Mouse (Mus musculus) ES-CJ7 (cell line): ENCODE measurements around the gene Klrb1b.
"Not testable (repeated sequence)": the region's sequence is repeated elsewhere in the genome, so short reads cannot be mapped to it uniquely, and the experiment has no call there.

Experiments
- DNase-seq: peaks from one replicate; pipeline ENCODE4 v3.0.0; 2011; ENCODE audit warnings: low read depth, low spot score

Klrb1b gene

GRCm38 (mm10) chr6:128841327-128842089 lies 15.4 kb upstream of the Klrb1b start:
- no peak for DNase-seq

- DNase-seq, result not testable (repeated sequence)
These were observed 14.5 kb upstream of the Klrb1b start for GRCm38 (mm10) chr6:128840669-128841068.

DNA sequence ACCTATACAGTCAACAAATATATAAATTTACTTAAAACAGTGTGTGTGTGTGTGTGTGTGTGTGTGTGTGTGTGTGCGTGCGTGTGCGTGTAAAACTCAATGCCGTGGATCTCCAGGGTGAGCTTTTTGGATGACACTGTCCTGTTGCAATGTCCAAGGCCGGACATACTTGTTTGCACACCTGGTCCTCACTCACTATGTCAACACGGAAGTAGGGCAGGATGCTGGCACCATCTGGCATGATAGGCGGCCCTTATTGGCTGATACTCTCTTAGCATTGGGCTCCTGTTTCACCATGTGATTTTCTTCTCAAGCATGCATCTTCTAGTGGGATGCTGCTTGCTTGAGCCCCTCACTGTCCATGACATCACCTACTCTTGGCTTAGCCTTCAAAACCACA lies 13.8 kb upstream of the Klrb1b start:
- DNase-seq, result peak; percentile 48

GRCm38 (mm10) chr6:128839266-128839771 lies 13.2 kb upstream of the Klrb1b start:
- peak; percentile 99 for DNase-seq

DNA sequence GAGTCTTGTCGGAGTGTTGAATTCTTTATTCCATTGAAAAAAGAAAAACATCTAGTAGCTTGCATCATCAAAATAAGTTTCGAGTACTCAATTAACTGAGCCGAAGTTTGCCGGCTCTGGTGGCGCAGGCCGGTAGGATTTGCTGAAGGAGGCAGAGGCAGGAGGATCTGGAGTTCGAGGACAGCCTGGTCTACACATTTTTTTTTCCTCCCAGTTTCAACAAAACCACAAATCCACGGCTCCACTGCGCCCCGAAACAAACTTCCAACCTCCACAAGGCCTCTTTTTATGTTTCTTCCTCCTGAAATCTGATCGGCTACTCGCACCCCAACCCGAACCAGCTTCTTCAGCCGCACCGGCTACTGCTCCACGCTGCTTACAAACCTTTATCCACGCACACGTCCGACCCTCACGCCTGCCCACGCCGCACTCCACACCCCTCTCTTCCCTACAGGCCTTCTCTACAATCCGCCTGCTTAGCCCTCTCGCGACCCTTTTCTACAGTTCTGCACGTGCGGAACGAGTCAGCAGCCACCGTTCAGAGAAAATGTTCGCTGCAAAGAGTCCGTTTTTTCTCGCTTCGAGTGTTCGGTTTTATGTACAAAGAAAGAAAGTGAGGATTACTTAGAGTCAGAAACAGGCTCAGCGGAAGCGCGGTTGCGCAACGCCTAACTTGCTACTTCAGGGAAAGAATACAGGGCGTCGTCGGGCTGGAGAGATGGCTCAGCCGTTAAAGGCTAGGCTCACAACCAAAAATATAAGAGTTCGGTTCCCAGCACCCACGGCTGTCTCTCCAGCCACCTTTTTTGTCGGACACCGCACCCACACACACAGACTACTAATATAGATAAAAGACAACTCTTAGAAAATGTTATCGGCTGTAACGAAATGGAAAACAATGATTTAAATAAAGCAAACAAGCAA lies 12.5 kb upstream of the Klrb1b start:
- peak; percentile 91 for DNase-seq

GRCm38 (mm10) chr6:128837454-128838341 lies 11.6 kb upstream of the Klrb1b start:
- DNase-seq, result peak; percentile 59

GRCm38 (mm10) chr6:128836955-128837334 lies 10.8 kb upstream of the Klrb1b start:
- DNase-seq, result no peak

- no peak for DNase-seq
These were observed 10.2 kb upstream of the Klrb1b start for GRCm38 (mm10) chr6:128836191-128836954.

GRCm38 (mm10) chr6:128835571-128835970 lies 9.4 kb upstream of the Klrb1b start:
- DNase-seq, result no peak

GRCm38 (mm10) chr6:128833046-128833445 lies 6.9 kb upstream of the Klrb1b start:
- DNase-seq, result no peak

DNA sequence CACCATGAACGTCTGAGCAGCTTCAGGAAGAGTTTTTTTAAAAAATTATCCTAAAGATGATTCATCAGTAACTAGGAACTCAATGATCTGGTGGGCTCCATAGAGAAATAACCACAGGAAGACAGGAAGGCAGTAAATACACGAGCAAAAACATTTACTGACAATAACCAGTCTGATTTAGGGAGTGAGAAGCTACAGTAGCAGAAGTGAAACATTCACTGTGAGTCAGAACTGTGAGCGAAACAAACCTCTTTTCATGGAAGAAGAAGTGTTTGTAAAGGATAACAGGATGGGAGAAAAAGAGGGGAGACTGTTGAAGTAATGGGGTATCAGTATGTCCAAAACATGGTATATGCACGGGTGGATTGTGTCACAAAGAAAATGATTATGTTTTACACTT lies 3.7 kb upstream of the Klrb1b start:
- no peak for DNase-seq

DNA sequence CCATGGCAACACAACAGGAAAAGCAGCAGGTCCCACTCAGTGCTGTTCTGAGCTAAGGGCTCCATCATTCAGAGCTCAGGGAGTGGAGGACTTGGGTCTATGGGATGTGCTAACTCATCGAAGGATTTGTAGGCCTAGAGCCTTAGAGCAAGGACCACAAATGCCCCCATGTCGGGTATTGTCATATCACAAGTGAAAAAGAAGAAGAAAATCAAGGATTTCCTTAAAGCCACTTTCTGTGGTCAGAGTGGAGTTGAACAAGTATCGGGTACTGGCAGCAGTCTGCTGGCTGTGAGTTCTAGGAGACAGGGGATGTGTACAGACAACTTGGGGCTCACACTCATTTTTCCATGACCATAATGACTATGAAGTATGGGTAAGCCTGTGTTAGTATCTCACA lies 650 bp upstream of the Klrb1b start:
- DNase-seq, result no peak

DNA sequence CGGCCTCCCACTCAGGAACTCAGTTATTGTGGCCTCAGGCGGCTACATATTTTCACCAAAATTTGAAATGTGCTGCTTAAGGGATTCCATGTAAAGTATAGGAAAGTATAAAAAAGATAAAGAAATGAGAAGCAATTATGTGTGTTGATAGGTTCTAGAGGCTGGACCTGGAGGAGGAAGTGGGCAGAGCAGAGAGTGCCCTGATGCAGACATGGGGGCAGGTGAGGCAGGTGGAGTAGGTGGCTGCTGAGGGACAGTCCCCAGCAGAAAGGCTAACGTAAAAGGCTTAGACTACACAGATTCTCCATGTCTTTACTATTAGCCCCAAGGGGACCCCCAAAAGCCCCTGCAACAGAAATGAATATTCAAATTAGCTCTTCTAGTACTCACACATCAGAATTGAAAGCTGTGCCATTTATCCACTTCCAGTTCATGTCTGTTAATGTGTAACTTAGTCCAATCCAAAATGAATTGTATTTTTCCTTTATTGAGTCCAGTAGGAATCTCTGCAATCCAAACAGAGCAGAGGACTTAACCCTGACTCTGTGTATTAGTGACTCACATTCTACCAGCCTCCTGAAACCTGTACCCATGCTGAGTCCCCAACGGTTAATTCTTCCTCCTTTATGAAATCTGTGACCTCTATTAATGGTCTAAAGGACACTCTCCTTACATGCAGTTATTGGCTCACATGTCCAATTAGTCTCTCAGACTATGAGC lies 7.9 kb downstream of the Klrb1b start:
- DNase-seq, result no peak

DNA sequence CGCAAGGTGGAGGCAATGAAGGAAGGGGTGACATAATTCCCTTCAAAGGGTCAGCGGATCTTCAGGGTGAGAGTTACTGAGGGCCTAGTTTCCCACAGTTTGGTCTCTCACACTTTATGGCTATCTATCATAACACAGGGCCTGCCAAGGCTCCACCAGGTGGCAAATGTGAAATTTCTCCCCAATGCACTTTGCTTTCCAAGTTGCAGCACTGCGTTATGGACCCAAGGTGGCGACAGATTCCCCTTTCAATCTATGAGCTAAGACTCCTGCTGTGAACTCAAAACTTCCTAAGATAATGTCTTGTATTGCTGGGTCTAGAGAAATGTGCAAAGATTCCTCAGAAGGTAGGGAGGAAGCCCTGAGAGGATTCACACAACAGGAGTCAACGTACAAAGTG lies 17.6 kb downstream of the Klrb1b start:
- peak; percentile 43 for DNase-seq

GRCm38 (mm10) chr6:128807021-128807420 lies 19.1 kb downstream of the Klrb1b start:
- DNase-seq, result peak; percentile 50

GRCm38 (mm10) chr6:128804823-128805640 lies 21.1 kb downstream of the Klrb1b start:
- DNase-seq, result peak; percentile 78

GRCm38 (mm10) chr6:128802999-128803857 lies 22.9 kb downstream of the Klrb1b start:
- DNase-seq, result peak; percentile 99

GRCm38 (mm10) chr6:128802557-128802956 lies 23.6 kb downstream of the Klrb1b start:
- no peak for DNase-seq
